Mouse (Mus musculus): ENCODE measurements around the gene Glt28d2.

- TF ChIP-seq CTCF (IDR thresholded peaks at IDR 0.05; ENCODE audit: borderline replicate concordance, insufficient read depth, low read depth, low read length) (no peak), POLR2A (IDR thresholded peaks at IDR 0.05; ENCODE audit: borderline replicate concordance, insufficient read depth, low read length) (no peak)
Measured at GRCm38 (mm10) chr3:85858140-85859135, 28.9 kb downstream of the Glt28d2 start.
